Mouse (Mus musculus) left cerebral cortex, postnatal 25 days (tissue): ENCODE results near the gene Hhex. TPM values are rescaled to one million over a fixed set of nuclear protein-coding genes. Genes with fewer than 3 reads are reported as not detected.

ENCODE experiments used
- total RNA-seq, 2 experiments: library from RNA; stranded (reverse); gene quantifications; 2 replicates each; pipeline ENCODE4 v1.2.3; 2021

Hhex gene
- total RNA-seq, 2 experiments from 2014 or later, result 1.9 to 3.4 TPM

Other genes with a start within 250 kb of the Hhex start
- gene March5, start 227.3 kb upstream of the Hhex start, total RNA-seq, result 10 to 100 TPM; 85.1 to 90.4 TPM
- 10 to 100 TPM; 78.9 to 83.5 TPM for gene Cpeb3, start 226.2 kb upstream of the Hhex start, total RNA-seq
- gene Ide, start 97.0 kb upstream of the Hhex start, total RNA-seq, result 10 to 100 TPM; 38.3 to 41.7 TPM
- gene Kif11, start 58.4 kb upstream of the Hhex start, total RNA-seq, result 1 to 10 TPM; 1.2 TPM
- 10 to 100 TPM; 42.6 to 43.1 TPM for gene Exoc6, start 115.6 kb downstream of the Hhex start, total RNA-seq